Mouse (Mus musculus) intestine, postnatal 0 days (tissue): ENCODE results near the gene Cp. TPM values are rescaled to one million over a fixed set of nuclear protein-coding genes. Genes with fewer than 3 reads are reported as not detected.

Experiments used
- ATAC-seq: fragments of 200-750 bp; cut with Nextera tagmentation; 2 replicates; pipeline ENCODE4 v1.8.0; 2017; ENCODE audit warnings: mild to moderate bottlenecking, moderate TSS enrichment, moderate library complexity
- H3K27ac ChIP-seq: fragments of 300-500 bp; sonication (generic); 2 replicates; pipeline ENCODE4 v1.5.1; 2014; ENCODE audit warnings: mild to moderate bottlenecking, low read depth, low read length, moderate library complexity
- H3K27me3 ChIP-seq: fragments of 300-500 bp; sonication (generic); replicated peaks from 2 replicates; pipeline ENCODE4 v1.6.1; 2014; ENCODE audit warnings: low read length, mixed read lengths; ENCODE audit not compliant: control insufficient read depth, insufficient read depth
- H3K36me3 ChIP-seq: fragments of 300-500 bp; sonication (generic); 2 replicates; pipeline ENCODE4 v1.6.1; 2014; ENCODE audit warnings: mild to moderate bottlenecking, moderate library complexity; ENCODE audit not compliant: control insufficient read depth, insufficient read depth
- H3K4me1 ChIP-seq: fragments of 300-500 bp; sonication (generic); replicated peaks from 2 replicates; pipeline ENCODE4 v1.6.1; 2014; ENCODE audit warnings: antibody characterized with exemption, low read length, mixed read lengths; ENCODE audit not compliant: control insufficient read depth, insufficient read depth
- H3K4me2 ChIP-seq: fragments of 300-500 bp; sonication (generic); replicated peaks from 2 replicates; pipeline ENCODE4 v1.6.1; 2014; ENCODE audit warnings: low read depth, mild to moderate bottlenecking, moderate library complexity
- H3K4me3 ChIP-seq: fragments of 300-500 bp; sonication (generic); 2 replicates; pipeline ENCODE4 v1.5.1; 2014; ENCODE audit warnings: low read depth, low read length
- H3K9ac ChIP-seq: fragments of 300-500 bp; sonication (generic); 2 replicates; pipeline ENCODE4 v1.6.1; 2014; ENCODE audit warnings: mild to moderate bottlenecking, low read depth, low read length
- H3K9me3 ChIP-seq: fragments of 300-500 bp; sonication (generic); 2 replicates; pipeline ENCODE4 v1.6.1; 2016; ENCODE audit warnings: mixed run types; ENCODE audit not compliant: control insufficient read depth
- CTCF ChIP-seq: sonication (generic); IDR thresholded peaks from 2 replicates; pipeline ENCODE4 v1.5.1; 2016; ENCODE audit warnings: low read depth, mild to moderate bottlenecking, control low read depth, antibody characterized with exemption, moderate library complexity
- WGBS: fragments of 180-500 bp; shearing (Covaris S2); extraction: QIAGEN DNeasy Blood & Tissue Kit; methylation state at CpG from one replicate; pipeline ENCODE4 v1.1.7; 2014; 5-methylcytosine and 5-hydroxymethylcytosine counted together
- polyA plus RNA-seq: library from polyadenylated mRNA; unstranded; fragments of >200 nt; fragmentation: Nextera tagmentation; extraction: Ambion mirVana; gene quantifications from 2 replicates; pipeline ENCODE4 v1.2.1, GENCODE M21; 2015

Gene Cp
- polyA plus RNA-seq, 1 experiment from 2014 or later: 1.2 TPM

GRCm38 (mm10) chr3:19978474-19978873 is 21.6 kb downstream of the Cp start:
- Histone ChIP-seq H3K9ac (no peak overlapping the region), H3K4me1 (no peaks in the 10 kb centered on the region), H3K27ac (no peak overlapping the region), H3K4me3 (no peak overlapping the region), H3K27me3 (no peaks in the 10 kb centered on the region), H3K9me3 (no peaks in the 10 kb centered on the region), H3K4me2 (no peak overlapping the region), H3K36me3 (no peaks in the 10 kb centered on the region)
- no peak for TF ChIP-seq CTCF
- ATAC-seq: peak; percentile 36; the same call in 1 of the 2 replicates
- WGBS: 40% methylated on average over 4 of the region's 4 CpGs

DNA sequence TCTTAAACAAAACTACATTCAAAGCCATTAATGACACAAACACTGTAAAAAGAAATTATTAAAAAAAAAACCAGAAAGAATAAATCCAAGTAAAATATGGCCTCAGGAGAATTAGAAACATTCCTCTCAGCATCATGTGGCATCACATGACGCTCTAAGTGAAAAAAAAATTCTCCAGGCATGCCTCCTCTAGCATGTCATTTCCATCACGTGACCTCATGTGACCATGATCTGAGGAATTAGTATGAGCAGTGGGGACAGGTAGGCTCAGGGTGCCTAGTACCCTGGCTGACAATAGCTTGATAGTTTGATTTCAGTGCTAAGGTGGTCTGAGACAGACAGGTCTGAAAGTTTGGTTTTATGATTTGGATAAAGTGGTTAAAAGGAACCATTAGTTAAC is 24.3 kb downstream of the Cp start:
- Histone ChIP-seq H3K9me3 (no peaks in the 10 kb centered on the region), H3K4me2 (no peak overlapping the region), H3K4me3 (no peak overlapping the region), H3K36me3 (no peaks in the 10 kb centered on the region), H3K9ac (no peak overlapping the region), H3K4me1 (no peaks in the 10 kb centered on the region), H3K27me3 (no peaks in the 10 kb centered on the region), H3K27ac (no peak overlapping the region)
- TF ChIP-seq CTCF: no peak
- no peak for ATAC-seq
- 81% methylated on average over 2 of the region's 2 CpGs for WGBS

GRCm38 (mm10) chr3:19982846-19983245 is 26.0 kb downstream of the Cp start:
- Histone ChIP-seq H3K4me3 (no peak overlapping the region), H3K9me3 (no peaks in the 10 kb centered on the region), H3K4me1 (no peaks in the 10 kb centered on the region), H3K27me3 (no peaks in the 10 kb centered on the region), H3K9ac (no peak overlapping the region), H3K36me3 (no peaks in the 10 kb centered on the region), H3K27ac (no peak overlapping the region), H3K4me2 (no peak overlapping the region)
- TF ChIP-seq CTCF: no peak
- no peak for ATAC-seq

GRCm38 (mm10) chr3:19986123-19986522 is 29.3 kb downstream of the Cp start:
- WGBS: 64% methylated on average over 3 of the region's 3 CpGs
- no peak for ATAC-seq

DNA sequence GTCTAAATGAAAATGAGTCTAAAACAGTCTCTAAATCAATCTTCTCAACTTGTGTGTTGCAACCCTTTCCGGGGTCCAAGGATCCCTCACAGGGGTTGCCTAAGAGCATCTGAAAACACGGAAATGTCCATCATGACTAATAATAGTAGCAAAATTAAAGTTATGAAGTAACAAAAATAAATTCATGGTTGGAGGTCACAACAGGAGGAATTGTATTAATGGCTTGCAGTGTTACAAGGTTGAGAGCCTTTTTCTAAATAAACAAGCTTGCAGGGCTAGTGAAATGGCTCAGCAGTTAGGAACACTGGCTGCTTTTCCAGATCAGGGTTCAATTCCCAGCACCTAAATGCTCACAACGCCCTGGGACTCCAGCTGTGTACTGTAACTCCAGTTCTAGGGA is 33.2 kb downstream of the Cp start:
- H3K27me3 ChIP-seq: no peaks in the 10 kb centered on the region
- TF ChIP-seq CTCF: no peak
- no peaks in the 10 kb centered on the region for H3K9me3 ChIP-seq
- ATAC-seq: no peak
- no peaks in the 10 kb centered on the region for H3K4me1 ChIP-seq
- no peak overlapping the region for H3K4me3 ChIP-seq
- H3K36me3 ChIP-seq: 0 out of 2 replicates have a peak, but pooled peaks cover under 1% of the 10 kb centered on the region
- no peak overlapping the region for H3K27ac ChIP-seq
- H3K9ac ChIP-seq: no peak overlapping the region
- 81% methylated on average over 3 of the region's 3 CpGs for WGBS
- no peak overlapping the region for H3K4me2 ChIP-seq

More at GRCm38 (mm10) chr3:19986123-19986522, 29.3 kb downstream of the Cp start:
- no peak overlapping the region for H3K4me2 ChIP-seq
- no peak overlapping the region for H3K4me3 ChIP-seq
- H3K27me3 ChIP-seq: no peaks in the 10 kb centered on the region
- TF ChIP-seq CTCF: no peak
- no peaks in the 10 kb centered on the region for H3K36me3 ChIP-seq
- no peak overlapping the region for H3K9ac ChIP-seq
- no peak overlapping the region for H3K27ac ChIP-seq
- H3K4me1 ChIP-seq: no peaks in the 10 kb centered on the region
- H3K9me3 ChIP-seq: no peaks in the 10 kb centered on the region

- 0 out of 2 replicates have a peak, but pooled peaks cover 6% of the 10 kb centered on the region for H3K36me3 ChIP-seq
- no peak overlapping the region for H3K27ac ChIP-seq
- no peaks in the 10 kb centered on the region for H3K4me1 ChIP-seq
- TF ChIP-seq CTCF: no peak
- H3K4me3 ChIP-seq: no peak overlapping the region
- 78% methylated on average over 4 of the region's 4 CpGs for WGBS
- H3K27me3 ChIP-seq: no peaks in the 10 kb centered on the region
- H3K9me3 ChIP-seq: no peaks in the 10 kb centered on the region
- no peak overlapping the region for H3K9ac ChIP-seq
- no peak for ATAC-seq
- no peak overlapping the region for H3K4me2 ChIP-seq
Observed at GRCm38 (mm10) chr3:19992388-19992787, 35.5 kb downstream of the Cp start.

- Histone ChIP-seq H3K4me2 (no peak overlapping the region), H3K9ac (no peak overlapping the region), H3K4me3 (no peak overlapping the region), H3K9me3 (no peaks in the 10 kb centered on the region), H3K27me3 (no peaks in the 10 kb centered on the region), H3K27ac (no peak overlapping the region), H3K4me1 (no peaks in the 10 kb centered on the region), H3K36me3 (peaks cover 31% of the 10 kb centered on the region)
- WGBS: 91% methylated on average over 2 of the region's 2 CpGs
- ATAC-seq: no peak
- no peak for TF ChIP-seq CTCF
Observed at GRCm38 (mm10) chr3:19999551-19999950, 42.7 kb downstream of the Cp start.
